Mouse (Mus musculus) kidney, adult 18-20 months (tissue): ENCODE data around the gene Fundc2.
A peak's percentile ranks its signal among the peaks of the same experiment; 100 is the strongest.

ENCODE experiments used
- DNase-seq: peaks from one replicate; pipeline ENCODE4 v3.0.0; 2021

Gene Fundc2

DNA sequence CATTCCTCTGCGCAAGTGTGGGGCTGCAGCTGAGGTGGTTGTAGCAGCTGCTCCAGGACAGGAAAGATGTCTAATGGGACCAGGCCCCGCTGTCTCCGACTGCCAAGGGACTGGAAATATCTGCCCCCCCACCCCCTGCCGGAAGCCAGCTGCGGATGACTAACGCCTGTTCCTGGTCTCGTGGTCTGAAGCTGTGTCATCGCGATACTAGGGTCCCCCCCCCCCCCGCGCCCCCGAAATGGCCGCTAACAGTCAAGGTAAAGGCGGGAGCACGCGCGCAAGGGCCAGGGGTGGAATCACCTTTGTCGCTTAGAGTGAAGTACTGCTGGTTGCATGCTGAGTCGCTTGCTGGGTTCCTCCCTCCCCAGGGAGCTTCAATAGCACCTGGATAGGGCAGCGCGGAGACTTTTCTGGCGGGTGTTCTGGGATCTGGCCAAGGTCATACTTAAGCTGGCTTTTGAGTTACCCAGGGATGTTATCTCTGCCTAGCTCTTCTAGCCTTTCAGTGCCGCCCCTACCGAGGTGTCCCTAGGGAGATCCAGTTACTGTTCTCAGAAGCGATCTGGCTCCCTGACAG is at the start of gene Fundc2, which contains the start of gene F8:
Gene Fundc2 (plus strand): TSS at position 205 of the 577 bp plus-strand sequence.
Gene F8 (minus strand): TSS at position 421 of the 577 bp plus-strand sequence.
- peak; percentile 62 for DNase-seq

DNA sequence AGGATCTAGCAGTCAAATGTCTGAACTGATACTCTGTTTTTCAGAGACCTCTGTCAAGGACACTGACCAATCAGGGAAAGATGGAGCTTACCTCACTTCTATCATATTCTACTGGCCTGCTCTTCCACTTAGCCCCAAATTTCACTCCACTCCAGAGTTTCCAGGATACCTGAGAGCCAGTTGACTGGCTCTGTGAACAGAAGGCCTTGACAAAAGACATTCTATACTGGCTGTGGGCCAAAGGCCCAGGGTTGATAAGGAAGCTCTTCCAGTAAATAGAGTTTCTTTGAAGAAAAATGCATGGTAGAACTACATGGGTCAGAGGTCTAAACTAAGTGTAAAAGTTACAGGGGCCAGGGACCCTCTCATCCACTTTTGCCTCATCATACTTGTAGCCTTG is 12.0 kb upstream of the Fundc2 start:
- no peak for DNase-seq

DNA sequence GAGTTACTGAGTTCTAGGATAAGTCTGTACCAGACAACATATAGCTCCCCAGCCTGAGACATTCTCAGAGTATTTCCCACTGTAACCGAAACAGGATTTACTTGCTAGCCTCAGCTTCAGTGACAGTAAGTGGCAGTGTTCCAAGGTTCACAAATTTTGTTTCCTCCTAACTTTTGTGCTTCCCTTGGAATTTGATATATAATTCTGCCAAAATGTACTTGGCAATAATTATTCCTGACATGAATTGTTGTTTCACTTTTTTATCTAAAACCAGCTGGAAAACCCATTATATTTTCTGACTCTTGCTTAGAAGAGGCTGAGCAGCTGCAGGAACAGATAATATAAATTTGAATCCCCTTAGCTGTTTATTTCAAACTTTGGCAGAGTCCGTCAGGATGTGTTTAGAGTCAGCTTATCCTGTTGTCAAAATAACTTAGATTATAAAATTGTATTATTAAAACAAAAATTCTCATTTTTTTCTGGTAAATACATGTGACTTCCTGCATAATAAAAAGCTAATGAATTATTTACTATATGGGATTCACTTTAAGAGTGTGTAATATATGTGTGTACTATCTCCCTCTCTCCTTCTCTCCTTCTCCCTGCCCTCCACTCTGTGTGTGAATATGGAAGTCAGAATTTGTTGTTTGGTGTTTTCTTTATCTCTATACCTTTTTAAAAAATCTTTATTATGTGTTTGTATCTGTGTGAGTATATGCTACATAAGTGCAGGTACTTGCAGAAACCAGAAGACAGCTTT is 9.4 kb upstream of the Fundc2 start:
- no peak for DNase-seq

DNA sequence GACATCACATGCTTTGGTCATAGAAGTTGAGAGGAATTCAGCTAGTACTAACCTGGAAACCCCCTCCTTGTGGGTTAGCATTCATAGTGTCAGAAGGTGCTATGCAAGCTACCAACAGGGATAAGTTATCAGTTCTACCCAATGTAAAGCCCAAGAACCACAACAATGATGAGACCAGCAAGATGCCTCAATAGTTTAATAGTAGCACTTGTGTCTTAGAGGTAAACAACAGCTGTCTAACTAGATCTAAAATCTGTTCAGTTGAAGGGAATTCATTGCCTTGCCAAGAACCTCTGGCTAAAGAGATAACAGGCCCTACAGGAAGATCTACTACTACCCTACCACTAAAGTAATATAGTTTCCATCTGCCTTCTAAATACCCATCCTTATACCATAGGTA is 5.4 kb upstream of the Fundc2 start:
- DNase-seq: no peak

DNA sequence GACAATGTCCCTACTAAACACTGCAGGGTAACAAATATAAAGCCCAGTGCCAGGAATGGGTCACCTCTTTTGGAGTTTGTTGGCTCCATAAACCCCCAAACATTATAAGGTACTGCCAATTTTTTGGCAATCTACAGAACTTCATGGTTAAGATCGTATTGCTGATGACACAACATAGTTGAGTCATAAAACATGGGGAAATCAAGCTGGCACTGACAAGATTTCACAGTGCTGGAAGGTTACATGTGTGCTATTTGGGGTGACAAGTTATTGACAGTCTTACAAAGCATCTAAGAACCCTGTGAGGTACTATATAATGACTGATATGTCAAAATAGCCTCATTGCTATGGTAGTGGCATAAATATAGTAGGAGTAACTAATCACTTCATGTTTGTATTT is 1.0 kb upstream of the Fundc2 start:
- DNase-seq: no peak

DNA sequence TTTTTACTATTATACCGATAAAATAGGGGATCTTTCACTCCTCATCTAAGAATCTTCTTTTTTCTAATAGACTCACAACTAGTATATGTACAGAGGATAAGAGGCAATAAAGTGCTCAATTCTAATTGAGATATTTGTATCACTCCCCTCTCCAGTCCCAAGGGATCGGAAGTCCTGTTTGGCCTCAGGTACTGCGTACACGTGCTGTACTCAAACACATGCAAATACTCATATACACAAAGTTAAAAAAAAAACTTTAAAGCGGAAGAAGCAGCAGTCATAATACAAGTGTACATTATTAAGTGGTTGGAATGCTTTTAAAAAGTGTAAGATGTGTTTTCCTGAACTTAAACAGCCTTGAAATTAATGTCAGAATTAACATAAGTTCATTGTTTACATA is 500 bp upstream of the Fundc2 start:
- DNase-seq: no peak

DNA sequence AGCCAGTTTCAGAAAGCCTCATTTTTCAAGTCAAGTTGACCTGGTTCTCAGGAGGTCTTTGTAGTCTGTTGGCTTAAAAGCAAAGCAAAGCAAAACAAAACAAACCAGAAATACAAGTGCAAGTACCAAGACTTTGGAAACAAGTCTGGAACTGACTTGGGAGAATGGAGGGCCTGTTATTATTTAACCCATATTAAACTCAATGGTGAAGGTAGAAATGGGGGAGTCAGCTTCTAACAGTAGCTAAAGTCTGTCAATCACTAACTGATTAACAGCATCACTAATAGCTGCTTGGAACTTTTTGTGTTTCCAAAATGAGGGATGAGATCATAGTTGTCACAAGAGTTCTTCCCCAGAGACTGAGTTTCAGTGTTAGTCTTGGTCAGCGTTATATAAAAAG is 17.3 kb downstream of the Fundc2 start:
- DNase-seq: no peak

DNA sequence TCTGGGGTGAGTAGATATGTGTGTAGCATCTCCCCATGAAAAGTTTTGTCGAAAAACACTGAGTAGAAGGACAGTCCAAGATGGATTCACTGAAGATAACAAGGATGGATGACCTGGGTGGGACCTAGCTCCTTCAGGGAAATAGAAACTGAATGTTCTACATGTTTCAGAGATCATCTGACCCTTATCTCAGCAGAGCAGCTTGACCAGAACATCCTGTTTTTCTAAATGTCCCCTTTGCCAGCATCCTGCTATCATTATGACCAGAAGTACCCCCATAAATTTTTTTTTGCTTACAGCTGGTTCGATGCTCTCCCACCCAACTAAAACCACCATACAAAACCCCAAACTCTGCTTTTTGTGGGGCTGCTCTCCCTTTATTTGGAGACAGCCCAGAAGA is 20.5 kb downstream of the Fundc2 start:
- no peak for DNase-seq

DNA sequence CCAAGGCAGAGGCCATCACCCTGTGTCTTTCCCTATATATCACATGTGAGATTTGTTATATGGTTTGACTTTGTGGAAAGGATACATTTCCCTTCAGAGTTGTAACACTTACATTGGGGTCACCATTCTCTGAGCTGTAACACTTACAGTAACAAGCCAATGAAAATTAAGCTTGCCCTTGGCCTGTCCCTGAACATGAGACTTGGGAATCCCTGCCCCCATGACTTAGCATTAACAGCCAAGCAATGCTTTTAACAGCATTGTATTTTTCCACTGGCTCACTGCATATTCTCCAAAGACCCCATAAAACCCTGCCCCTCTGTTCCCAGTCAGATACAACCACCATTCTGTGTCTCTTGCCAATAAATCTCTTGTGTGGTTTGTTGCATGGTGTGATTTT is 21.2 kb downstream of the Fundc2 start:
- DNase-seq: no peak

DNA sequence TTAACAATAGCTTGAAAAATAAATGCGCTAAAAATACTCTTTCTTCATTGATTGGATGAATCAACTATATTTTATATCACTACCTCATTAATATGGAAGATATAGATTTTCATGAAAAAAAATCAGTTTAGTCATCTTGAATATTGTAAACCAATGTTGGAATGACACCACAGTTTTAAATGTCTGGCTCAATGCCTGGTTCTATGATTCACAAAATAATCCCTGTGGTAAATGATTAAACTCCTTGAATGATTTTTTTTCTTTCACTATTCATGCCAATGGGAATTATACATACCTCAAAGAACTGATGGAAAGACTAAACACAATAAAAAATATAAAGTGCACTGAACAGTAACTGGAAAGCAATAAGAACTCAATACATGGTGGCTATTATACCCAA is 27.5 kb downstream of the Fundc2 start:
- no peak for DNase-seq

DNA sequence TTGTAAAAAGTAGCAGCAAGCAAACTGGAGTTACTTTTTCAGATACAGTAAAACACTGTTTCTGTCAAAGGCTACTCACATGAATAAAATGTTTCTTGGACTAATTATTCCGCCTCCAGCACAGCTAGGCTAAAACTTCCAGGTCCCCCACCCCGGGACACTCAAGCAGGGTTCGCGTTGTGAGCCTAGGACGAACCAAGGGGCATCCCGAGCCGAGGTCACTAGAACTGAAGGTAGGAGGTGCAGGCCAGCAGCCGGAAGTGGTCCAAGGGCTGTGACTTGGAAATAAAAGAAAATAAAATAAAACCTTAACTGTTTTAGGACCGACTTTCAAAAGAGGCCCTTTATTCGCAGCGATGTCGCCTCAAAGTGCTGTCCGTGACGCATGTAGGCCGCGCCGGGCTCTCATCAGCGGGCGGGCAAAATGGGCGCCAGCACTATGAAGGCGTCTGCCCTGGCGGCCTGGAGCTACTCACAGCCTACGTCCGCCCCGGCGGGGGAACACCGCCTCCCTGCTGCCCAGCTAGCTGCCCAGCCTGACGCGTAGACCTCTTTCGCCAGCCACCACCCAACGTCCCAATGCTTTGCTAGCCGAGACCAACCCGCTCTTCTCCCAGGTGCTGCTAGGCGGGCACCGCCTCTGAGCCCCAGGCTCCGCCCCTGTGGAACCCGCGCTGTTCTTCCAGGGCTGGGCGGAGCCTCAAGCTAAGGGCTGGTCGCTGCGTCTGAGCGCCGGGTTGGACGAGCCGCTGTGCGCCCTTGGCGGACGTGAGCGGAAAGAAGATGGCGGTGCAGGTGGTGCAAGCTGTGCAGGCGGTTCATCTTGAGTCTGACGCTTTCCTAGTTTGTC is 34.0 kb downstream of the Fundc2 start, which contains the start of the genes Cmc4, Mtcp1 and Brcc3:
Gene Cmc4 (minus strand): TSS at position 649 of the 850 bp plus-strand sequence.
Gene Mtcp1 (minus strand): TSS at position 653 of the 850 bp plus-strand sequence.
Gene Brcc3 (plus strand): TSS at position 693 of the 850 bp plus-strand sequence.
- DNase-seq: peak; percentile 90
